Mouse (Mus musculus) left cerebral cortex, postnatal 4 days (tissue): ENCODE data around the gene Fry. TPM values are rescaled to one million over a fixed set of nuclear protein-coding genes. Genes with fewer than 3 reads are reported as not detected.

ENCODE experiments used
- DNase-seq: peaks from one replicate; pipeline ENCODE4 v3.0.0-alpha.2; 2022
- intact Hi-C: fragments of 180-260 bp; cut with DNase I; formaldehyde crosslinking; loops from one replicate; pipeline ENCODE4 v1.15.1; 2025
- total RNA-seq, 2 experiments: library from RNA; stranded (reverse); gene quantifications; 2 replicates each; pipeline ENCODE4 v1.2.3; 2021

Fry gene
- total RNA-seq, 2 experiments from 2014 or later: 206 to 207 TPM

DNA sequence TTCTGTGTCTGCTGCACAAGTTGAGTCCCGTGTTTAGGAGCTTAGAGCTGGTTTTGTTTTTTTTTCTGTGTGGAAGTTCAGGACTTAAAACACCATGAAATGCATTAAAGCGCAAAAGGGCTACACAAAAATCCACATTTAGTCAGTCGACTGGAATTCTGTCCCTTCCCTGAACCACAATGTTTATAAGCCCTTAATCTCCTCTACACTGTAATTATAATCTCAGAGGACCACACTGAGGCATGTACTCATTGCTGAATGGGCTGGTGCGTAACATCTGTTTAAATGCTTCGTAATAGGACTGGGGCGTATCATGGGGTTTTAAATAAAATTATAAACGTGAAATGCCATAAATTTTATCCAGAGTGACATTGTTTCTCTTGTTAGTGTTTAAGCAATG is 89.6 kb downstream of the Fry start:
- intact Hi-C loops: no loop called here
- DNase-seq: no peak

- DNase-seq: no peak
- intact Hi-C loops: no loop called here
These were observed 95.6 kb downstream of the Fry start for GRCm38 (mm10) chr5:150214081-150214480.

GRCm38 (mm10) chr5:150216066-150216465 is 97.6 kb downstream of the Fry start:
- DNase-seq: no peak
- intact Hi-C loops: no loop called here

GRCm38 (mm10) chr5:150219457-150219856 is 101.0 kb downstream of the Fry start:
- no peak for DNase-seq
- intact Hi-C loops: no loop called here

DNA sequence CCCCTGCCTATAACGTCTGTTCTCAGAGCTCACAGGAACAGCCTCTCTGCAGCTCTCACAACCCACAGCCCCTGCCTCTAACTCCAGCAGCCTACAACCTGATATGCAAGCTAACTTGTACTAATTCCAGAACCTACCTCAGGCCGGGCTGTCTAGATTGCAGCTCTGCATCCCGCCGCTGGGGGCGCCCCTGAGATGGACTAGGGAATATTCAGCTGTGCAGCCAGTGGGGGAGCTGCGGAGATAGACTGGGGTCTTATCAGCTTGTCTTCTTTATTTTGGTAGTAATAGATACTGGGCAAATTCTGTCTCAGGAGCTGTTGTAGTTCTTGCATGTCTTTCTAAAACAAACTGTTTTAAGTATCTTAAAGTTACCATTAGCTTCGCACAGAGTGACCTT is 101.9 kb downstream of the Fry start:
- DNase-seq: peak; percentile 43
- intact Hi-C loops: no loop called here

DNA sequence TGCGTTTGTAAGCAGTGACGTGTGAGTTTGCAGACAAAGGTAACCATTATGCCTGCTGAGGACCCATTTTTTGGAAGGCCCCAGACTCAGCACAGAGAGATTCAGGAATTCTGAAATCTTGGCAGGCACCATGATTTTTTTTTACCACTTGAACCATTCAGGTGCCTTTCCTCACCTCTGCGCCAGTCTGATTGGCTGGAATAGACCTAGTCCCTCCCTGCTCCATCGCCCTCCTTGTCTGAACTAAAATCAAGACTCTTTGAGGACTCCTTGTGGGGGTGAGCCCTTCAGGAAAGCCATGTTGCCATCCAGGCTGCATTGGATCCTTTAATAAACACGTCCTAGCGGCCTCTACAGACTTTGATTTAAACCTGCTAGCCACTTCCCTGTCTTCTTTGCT is 103.4 kb downstream of the Fry start:
- intact Hi-C loops: no loop called here
- no peak for DNase-seq

- no peak for DNase-seq
- intact Hi-C loops: no loop called here
These were observed 105.2 kb downstream of the Fry start for GRCm38 (mm10) chr5:150223546-150224239.

DNA sequence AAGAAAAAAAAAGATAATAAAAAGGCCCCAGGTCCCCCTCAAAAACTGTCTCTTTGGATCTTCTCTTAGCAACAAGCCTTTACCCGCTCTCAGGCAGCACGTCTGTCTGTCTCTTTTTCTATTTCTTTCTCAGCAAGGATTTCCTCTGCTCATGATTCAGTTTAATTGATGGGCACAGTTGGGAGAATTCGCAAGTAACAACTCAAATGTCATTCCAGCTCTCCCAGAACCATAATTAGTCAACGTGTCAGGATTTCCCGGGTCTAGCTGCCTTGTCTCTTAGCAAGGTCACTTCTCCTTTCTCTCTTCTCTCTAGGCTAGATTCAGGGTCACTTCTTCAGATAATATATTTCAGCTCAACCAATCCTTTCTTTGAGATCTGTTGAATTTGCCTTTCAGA is 110.6 kb downstream of the Fry start:
- no peak for DNase-seq
- intact Hi-C loops: no loop called here

DNA sequence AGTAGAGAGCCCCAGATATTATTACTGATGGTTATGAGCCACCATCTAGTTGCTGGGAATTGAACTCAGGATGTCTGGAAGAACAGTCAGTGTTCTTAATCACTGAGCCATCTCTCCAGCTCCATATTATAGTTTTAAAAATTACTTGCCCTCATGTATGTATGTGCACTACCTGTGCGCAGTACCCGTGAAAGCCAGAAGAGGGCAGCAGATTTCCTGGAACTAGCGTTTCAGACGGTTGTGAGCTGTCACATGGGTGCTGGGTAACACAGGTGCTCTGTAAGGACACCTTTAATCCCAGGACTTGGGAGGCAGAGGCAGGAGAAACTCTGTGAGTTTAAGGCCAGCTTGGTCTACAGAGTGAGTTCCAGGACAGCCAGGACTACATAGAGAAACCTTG is 111.3 kb downstream of the Fry start:
- intact Hi-C loops: no loop called here
- no peak for DNase-seq

DNA sequence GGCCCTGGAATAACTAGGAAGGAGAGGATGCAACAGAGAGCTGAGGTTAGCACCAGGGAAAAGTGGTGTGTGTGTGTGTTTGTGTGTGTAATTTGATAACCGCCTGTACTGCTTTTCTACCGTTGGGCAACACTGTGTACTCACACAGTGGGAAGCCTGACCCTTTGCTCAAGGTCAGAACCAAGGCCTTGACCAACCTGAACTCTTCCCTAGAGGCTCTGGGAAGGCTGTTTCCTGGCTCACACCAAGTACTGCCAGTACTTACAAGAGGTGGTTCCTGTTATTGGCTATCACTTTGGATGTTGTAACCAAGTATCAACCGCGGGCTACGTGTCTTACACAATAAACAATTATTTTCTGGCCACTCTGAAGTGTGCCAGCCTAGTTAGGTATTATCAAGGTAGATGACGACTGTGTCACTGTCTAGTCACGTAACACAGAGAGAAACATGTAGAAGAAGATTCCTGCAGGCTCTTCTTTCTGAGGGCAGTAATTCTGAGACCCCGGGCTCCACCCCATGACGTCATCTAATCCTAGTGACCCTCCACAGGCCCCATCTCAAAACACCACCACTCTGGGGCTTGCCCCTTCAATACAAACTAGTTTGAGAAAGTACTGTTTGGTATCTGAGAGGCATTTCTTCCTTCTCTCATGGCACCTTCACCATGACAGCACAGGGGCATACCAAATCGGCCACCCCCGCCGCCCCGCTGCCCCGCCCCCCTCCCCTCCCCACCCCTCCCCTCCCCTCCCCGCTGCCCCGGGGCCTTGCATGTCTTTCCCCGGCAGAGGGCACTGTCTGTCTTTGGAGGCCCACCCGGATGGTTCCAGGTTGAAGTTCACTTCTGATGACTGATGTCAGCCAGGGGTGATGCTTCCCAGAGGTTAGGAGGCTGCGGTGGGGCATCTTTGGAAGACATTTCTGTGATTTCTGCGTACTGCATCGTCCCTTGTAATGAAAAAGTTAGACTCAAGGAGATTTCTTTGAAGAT is 114.0 kb downstream of the Fry start:
- peak; percentile 45 for DNase-seq
- intact Hi-C loops: no loop called here

DNA sequence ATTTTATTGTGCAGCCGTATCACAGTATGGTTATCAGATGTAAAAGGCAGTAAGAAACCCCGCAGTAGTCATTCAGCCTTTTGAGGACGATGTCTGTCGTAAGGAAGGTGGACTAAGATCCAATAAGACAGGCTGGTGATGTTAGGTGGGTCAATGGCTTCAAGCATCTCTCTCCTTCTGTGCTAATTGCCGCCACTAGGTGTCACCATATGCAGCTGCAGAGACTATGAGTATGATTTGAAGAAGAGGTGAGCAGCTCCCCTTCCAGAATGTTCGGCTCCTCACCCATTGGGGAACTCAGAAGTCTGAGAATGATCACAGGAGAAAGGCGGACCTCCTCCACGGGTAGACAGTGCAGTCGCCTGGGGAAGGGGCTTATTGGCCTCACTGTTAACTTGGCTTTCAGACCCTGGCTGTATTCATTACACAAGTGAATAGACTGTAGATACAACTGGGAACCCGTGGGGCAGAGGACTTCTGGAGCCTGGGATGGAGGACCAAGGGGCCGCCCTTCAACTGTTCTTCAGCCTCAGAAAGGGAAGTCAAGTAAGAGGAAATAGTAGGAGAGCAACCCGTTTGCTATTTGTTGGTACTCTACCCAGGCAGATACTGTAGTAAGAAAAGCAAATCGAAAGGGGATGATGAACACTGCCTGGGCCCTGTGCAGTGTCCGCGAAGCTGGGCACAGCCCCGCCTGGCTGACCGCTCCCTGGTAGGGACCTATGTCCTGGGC is 114.9 kb downstream of the Fry start:
- DNase-seq: peak; percentile 69
- intact Hi-C loops: no loop called here

DNA sequence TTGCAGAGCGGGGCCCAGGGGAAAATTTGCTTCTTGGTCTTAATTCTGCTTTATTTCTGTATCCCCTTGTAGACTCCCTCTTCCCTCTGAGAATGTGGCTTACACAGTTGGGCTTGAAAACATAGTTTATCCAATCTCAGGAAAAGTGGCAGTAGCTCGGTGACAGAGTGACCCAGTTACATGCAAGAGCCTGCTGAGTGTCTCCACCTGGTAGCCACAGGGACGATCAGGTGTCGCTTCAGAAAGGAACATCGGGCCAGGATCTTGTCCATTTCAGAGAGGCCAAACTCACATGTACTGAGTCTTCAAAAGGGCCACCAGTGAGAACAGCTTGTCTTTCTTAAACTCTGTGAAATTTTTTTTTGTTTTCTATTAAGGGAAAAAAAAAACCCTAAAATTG is 117.5 kb downstream of the Fry start:
- intact Hi-C loops: no loop called here
- no peak for DNase-seq

- intact Hi-C loops: no loop called here
- no peak for DNase-seq
These were observed 118.2 kb downstream of the Fry start for GRCm38 (mm10) chr5:150236597-150236996.

DNA sequence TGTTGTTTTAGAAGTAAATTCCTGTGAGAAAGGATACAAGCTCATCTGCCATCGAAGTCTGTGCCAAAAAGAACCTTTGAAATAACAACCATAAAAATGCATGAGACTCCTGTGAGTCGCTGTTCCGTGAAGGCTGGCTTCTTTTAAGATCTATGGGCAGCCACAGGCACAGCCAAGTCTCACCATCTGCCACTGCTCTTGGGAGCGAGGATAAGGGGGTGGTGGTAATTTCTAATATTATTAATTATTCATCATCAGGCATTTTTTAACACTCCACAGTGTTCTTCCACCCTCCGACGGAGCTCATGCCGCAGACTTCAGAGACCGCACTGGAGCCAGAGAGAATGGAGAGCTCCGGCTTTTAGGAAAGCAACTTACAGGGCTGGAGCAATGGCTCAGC is 123.2 kb downstream of the Fry start:
- intact Hi-C loops: no loop called here
- no peak for DNase-seq

- peak; percentile 40 for DNase-seq
- intact Hi-C loops: no loop called here
These were observed 128.3 kb downstream of the Fry start for GRCm38 (mm10) chr5:150246737-150247136.

GRCm38 (mm10) chr5:150257764-150258163 is 139.3 kb downstream of the Fry start:
- no peak for DNase-seq
- intact Hi-C loops: no loop called here

- intact Hi-C loops: loop anchor here (10.0 kb wide), 1 partner anchor 95 kb away; no protein-coding TSS in a partner anchor
- DNase-seq: peak; percentile 83
These were observed 141.0 kb downstream of the Fry start for GRCm38 (mm10) chr5:150259191-150260053.

DNA sequence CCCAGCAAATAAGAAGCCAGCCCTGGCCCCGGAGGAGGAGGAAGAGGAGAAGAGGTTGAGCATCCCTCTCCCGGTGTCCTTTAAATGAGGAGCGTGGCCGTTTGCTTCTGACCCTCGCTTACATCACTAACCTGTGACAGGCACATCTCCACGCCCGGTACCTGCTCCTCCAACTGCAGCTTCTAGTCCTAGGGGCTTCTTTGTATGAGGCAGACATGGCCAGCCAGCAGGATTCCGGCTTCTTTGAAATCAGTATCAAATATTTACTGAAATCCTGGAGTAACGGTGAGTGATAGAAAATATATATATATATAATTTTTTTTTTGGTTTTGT is 141.6 kb downstream of the Fry start:
- no peak for DNase-seq
- intact Hi-C loops: loop anchor here (10.0 kb wide), 1 partner anchor 95 kb away; no protein-coding TSS in a partner anchor

- no peak for DNase-seq
- intact Hi-C loops: loop anchor here (10.0 kb wide), 1 partner anchor 93 kb away; no protein-coding TSS in a partner anchor
These were observed 142.9 kb downstream of the Fry start for GRCm38 (mm10) chr5:150261361-150261760.

- no peak for DNase-seq
- intact Hi-C loops: loop anchor here (10.0 kb wide), 1 partner anchor 93 kb away; no protein-coding TSS in a partner anchor
These were observed 143.7 kb downstream of the Fry start for GRCm38 (mm10) chr5:150262046-150262716.
